Mouse (Mus musculus) MEL (cell line): Measurements from ENCODE around the gene Lamtor1. TPM values are rescaled to one million over a fixed set of nuclear protein-coding genes. Genes with fewer than 3 reads are reported as not detected.

ENCODE experiments used
- DNase-seq: peaks from one replicate; pipeline ENCODE4 v3.0.0; 2011; ENCODE audit warnings: low read depth, low spot score
- H3K27ac ChIP-seq: 2 replicates; pipeline ENCODE4 v1.5.1; 2012; ENCODE audit warnings: low read depth, mild to moderate bottlenecking, control low read depth, low read length, moderate library complexity; ENCODE audit not compliant: control insufficient read depth
- H3K27me3 ChIP-seq, 2 experiments: fragments of 150-350 bp in 1 of 2; sonication (generic) in 1 of 2; 2 replicates each; pipeline ENCODE4 v1.6.1; 2012; ENCODE audit warnings: low read length in 2 of 2, mild to moderate bottlenecking in 2 of 2, improper control_type of control experiment in 1 of 2, moderate library complexity in 1 of 2; ENCODE audit not compliant: insufficient read depth in 2 of 2, control insufficient read depth in 1 of 2
- H3K36me3 ChIP-seq, 2 experiments: 2 replicates each; pipeline ENCODE4 v1.6.1; 2012 to 2014; ENCODE audit warnings: low read length in 2 of 2, improper control_type of control experiment in 1 of 2, inconsistent platforms in 1 of 2, mild to moderate bottlenecking in 1 of 2; ENCODE audit not compliant: insufficient read depth in 2 of 2, control insufficient read depth in 1 of 2
- H3K4me1 ChIP-seq, 2 experiments: fragments of 150-350 bp in 1 of 2; sonication (generic) in 1 of 2; 2 replicates each; pipeline ENCODE4 v1.6.1; 2012; ENCODE audit warnings: low read length in 2 of 2, improper control_type of control experiment in 1 of 2, mild to moderate bottlenecking in 1 of 2; ENCODE audit not compliant: insufficient read depth in 2 of 2, control insufficient read depth in 1 of 2
- H3K4me3 ChIP-seq, 2 experiments: fragments of 150-350 bp in 1 of 2; sonication (generic) in 1 of 2; 2 replicates each; pipeline ENCODE4 v1.5.1; 2012; ENCODE audit warnings: low read depth in 2 of 2, low read length in 2 of 2, mild to moderate bottlenecking in 2 of 2, moderate library complexity in 2 of 2, control low read depth in 1 of 2, improper control_type of control experiment in 1 of 2; ENCODE audit not compliant: control insufficient read depth in 1 of 2, insufficient read depth in 1 of 2
- H3K79me2 ChIP-seq: 2 replicates; pipeline ENCODE4 v1.6.1; 2012; ENCODE audit warnings: mild to moderate bottlenecking, low read length, moderate library complexity; ENCODE audit not compliant: control insufficient read depth, poor library complexity, insufficient read depth
- H3K9ac ChIP-seq: 2 replicates; pipeline ENCODE4 v1.6.1; 2012; ENCODE audit warnings: low read depth, mild to moderate bottlenecking, control low read depth, low read length, moderate library complexity; ENCODE audit not compliant: control insufficient read depth, poor library complexity, severe bottlenecking
- H3K9me3 ChIP-seq: fragments of 150-350 bp; sonication (generic); replicated peaks from 2 replicates; pipeline ENCODE4 v1.6.1; 2012; ENCODE audit warnings: mild to moderate bottlenecking, low read length, improper control_type of control experiment, moderate library complexity; ENCODE audit not compliant: insufficient read depth
- CHD1 ChIP-seq: IDR thresholded peaks from 2 replicates; pipeline ENCODE4 v1.6.1; 2012; ENCODE audit warnings: low read depth, mild to moderate bottlenecking, inconsistent platforms, low read length, improper control_type of control experiment
- CHD2 ChIP-seq: IDR thresholded peaks from 2 replicates; pipeline ENCODE4 v1.6.1; 2011; ENCODE audit warnings: low read length, improper control_type of control experiment
- CTCF ChIP-seq, 3 experiments: IDR thresholded peaks in 2 of 3; conservative IDR thresholded peaks in 1 of 3; 2 replicates each; pipeline ENCODE4 v1.5.1; 2011 to 2012; ENCODE audit warnings: low read length in 3 of 3, low read depth in 2 of 3, mild to moderate bottlenecking in 2 of 3, improper control_type of control experiment in 1 of 3, inconsistent platforms in 1 of 3, mixed read lengths in 1 of 3, moderate library complexity in 1 of 3; ENCODE audit not compliant: control insufficient read depth in 1 of 3, insufficient read depth in 1 of 3, poor library complexity in 1 of 3, severe bottlenecking in 1 of 3
- ELF1 ChIP-seq: IDR thresholded peaks from 2 replicates; pipeline ENCODE4 v1.6.1; 2014; ENCODE audit warnings: low read depth, mild to moderate bottlenecking, inconsistent platforms, low read length, improper control_type of control experiment, moderate library complexity
- ETS1 ChIP-seq: IDR thresholded peaks from 2 replicates; pipeline ENCODE4 v1.6.1; 2012; ENCODE audit warnings: low read depth, mild to moderate bottlenecking, inconsistent platforms, low read length, improper control_type of control experiment, moderate library complexity
- GABPA ChIP-seq: IDR thresholded peaks from 2 replicates; pipeline ENCODE4 v1.6.1; 2012; ENCODE audit warnings: low read depth, mild to moderate bottlenecking, inconsistent platforms, low read length, improper control_type of control experiment, moderate library complexity
- HCFC1 ChIP-seq: IDR thresholded peaks from 2 replicates; pipeline ENCODE4 v1.6.1; 2012; ENCODE audit warnings: low read depth, mild to moderate bottlenecking, inconsistent platforms, low read length, improper control_type of control experiment, moderate library complexity
- MAFK ChIP-seq: IDR thresholded peaks from 2 replicates; pipeline ENCODE4 v1.6.1; 2011; ENCODE audit warnings: low read depth, mild to moderate bottlenecking, low read length, improper control_type of control experiment, borderline replicate concordance
- MAX ChIP-seq: IDR thresholded peaks from 2 replicates; pipeline ENCODE4 v1.6.1; 2011; ENCODE audit warnings: low read length, improper control_type of control experiment
- MAZ ChIP-seq: IDR thresholded peaks from 2 replicates; pipeline ENCODE4 v1.6.1; 2012; ENCODE audit warnings: low read depth, mild to moderate bottlenecking, inconsistent platforms, low read length, improper control_type of control experiment
- MYB ChIP-seq: IDR thresholded peaks from 2 replicates; pipeline ENCODE4 v1.6.1; 2011; ENCODE audit warnings: mild to moderate bottlenecking, low read depth, low read length, improper control_type of control experiment
- MYC ChIP-seq: IDR thresholded peaks from 2 replicates; pipeline ENCODE4 v1.6.1; 2011; ENCODE audit warnings: low read depth, mild to moderate bottlenecking, low read length, improper control_type of control experiment, moderate library complexity
- NRF1 ChIP-seq: IDR thresholded peaks from 2 replicates; pipeline ENCODE4 v1.6.1; 2014; ENCODE audit warnings: low read depth, mild to moderate bottlenecking, inconsistent platforms, low read length, improper control_type of control experiment, moderate library complexity; ENCODE audit not compliant: poor library complexity, insufficient read depth, severe bottlenecking
- POLR2A ChIP-seq, 2 experiments: IDR thresholded peaks; 2 replicates each; pipeline ENCODE4 v1.6.1; 2011 to 2012; ENCODE audit warnings: low read length in 2 of 2, mild to moderate bottlenecking in 2 of 2, control low read depth in 1 of 2, improper control_type of control experiment in 1 of 2, low read depth in 1 of 2, moderate library complexity in 1 of 2; ENCODE audit not compliant: control insufficient read depth in 1 of 2, insufficient read depth in 1 of 2, poor library complexity in 1 of 2
- POLR2AphosphoS5 ChIP-seq: IDR thresholded peaks from 2 replicates; pipeline ENCODE4 v1.6.1; 2012; ENCODE audit warnings: low read depth, borderline replicate concordance, mild to moderate bottlenecking, inconsistent platforms, low read length, moderate library complexity, mixed read lengths
- RAD21 ChIP-seq: IDR thresholded peaks from 2 replicates; pipeline ENCODE4 v1.6.1; 2011; ENCODE audit warnings: mild to moderate bottlenecking, low read depth, low read length, improper control_type of control experiment
- SMC3 ChIP-seq: IDR thresholded peaks from 2 replicates; pipeline ENCODE4 v1.6.1; 2011; ENCODE audit warnings: low read depth, low read length, improper control_type of control experiment
- TCF12 ChIP-seq: IDR thresholded peaks from 2 replicates; pipeline ENCODE4 v1.6.1; 2014; ENCODE audit warnings: low read depth, mild to moderate bottlenecking, inconsistent platforms, low read length, improper control_type of control experiment, moderate library complexity
- UBTF ChIP-seq: IDR thresholded peaks from 2 replicates; pipeline ENCODE4 v1.6.1; 2012; ENCODE audit warnings: low read depth, mild to moderate bottlenecking, inconsistent platforms, low read length, improper control_type of control experiment, moderate library complexity, borderline replicate concordance; ENCODE audit not compliant: insufficient read depth
- USF2 ChIP-seq, 2 experiments: IDR thresholded peaks; 2 replicates each; pipeline ENCODE4 v1.6.1; 2011 to 2012; ENCODE audit warnings: improper control_type of control experiment in 2 of 2, low read length in 2 of 2, borderline replicate concordance in 1 of 2, inconsistent platforms in 1 of 2, low read depth in 1 of 2, mild to moderate bottlenecking in 1 of 2; ENCODE audit not compliant: insufficient read depth in 1 of 2
- ZKSCAN1 ChIP-seq: IDR thresholded peaks from 2 replicates; pipeline ENCODE4 v1.6.1; 2012; ENCODE audit warnings: low read depth, mild to moderate bottlenecking, inconsistent platforms, low read length, improper control_type of control experiment, moderate library complexity
- ZMIZ1 ChIP-seq: IDR thresholded peaks from 2 replicates; pipeline ENCODE4 v1.6.1; 2012; ENCODE audit warnings: low read depth, mild to moderate bottlenecking, inconsistent platforms, low read length, improper control_type of control experiment, moderate library complexity
- ZNF384 ChIP-seq: IDR thresholded peaks from 2 replicates; pipeline ENCODE4 v1.6.1; 2012; ENCODE audit warnings: low read depth, mild to moderate bottlenecking, inconsistent platforms, low read length, improper control_type of control experiment
- polyA plus RNA-seq, 2 experiments: library from polyadenylated mRNA; stranded (reverse) in 1 of 2; unstranded in 1 of 2; fragments of >175 nt in 1 of 2; fragments of >200 nt in 1 of 2; gene quantifications; 2 replicates each; pipeline versions ENCODE4 v1.2.1 to v1.2.4; 2012; ENCODE audit warnings: low replicate concordance in 2 of 2, low read depth in 1 of 2; ENCODE audit not compliant: insufficient read length in 2 of 2, insufficient read depth in 1 of 2, missing spikeins in 1 of 2
- total RNA-seq: library from RNA; depleted of rRNA; stranded (reverse); fragments of 300-350 nt; gene quantifications from 2 replicates; pipeline ENCODE4 v1.2.3, GENCODE M21; 2012

Gene Lamtor1
- total and polyA plus RNA-seq, 3 experiments: 79.5 to 115 TPM; not detected in 1

GRCm38 (mm10) chr7:101860978-101861377 is 44.7 kb upstream of the Lamtor1 start:
- no peaks in the 10 kb centered on the region for H3K79me2 ChIP-seq
- no peak overlapping the region for H3K4me3 ChIP-seq
- TF ChIP-seq TCF12 (no peak), ZKSCAN1 (no peak), CHD1 (no peak), MYC (no peak), MAZ (no peak), ZMIZ1 (no peak), ETS1 (no peak), MAFK (no peak), HCFC1 (no peak), ELF1 (no peak), NRF1 (no peak), GABPA (no peak), UBTF (no peak), POLR2A (IDR thresholded peaks at IDR 0.05; ENCODE audit: control insufficient read depth in 1 of 2, insufficient read depth in 1 of 2, low read depth in 1 of 2, low read length in 2 of 2, poor library complexity in 1 of 2) (no peak), CTCF (IDR thresholded peaks at IDR 0.05 in 2 of 3, conservative IDR thresholded peaks at IDR 0.05 in 1 of 3; ENCODE audit: control insufficient read depth in 1 of 3, insufficient read depth in 1 of 3, low read depth in 2 of 3, low read length in 3 of 3, poor library complexity in 1 of 3, severe bottlenecking in 1 of 3) (no peak), RAD21 (no peak), CHD2 (no peak)
- TF ChIP-seq, all 39 proteins: peak for 0
- Histone ChIP-seq H3K9ac (no peak overlapping the region), H3K27me3 (no peaks in the 10 kb centered on the region), H3K4me1 (peaks cover 0 to 4% of the 10 kb centered on the region in 2 experiments; a peak in 2 of 4 replicates), H3K27ac (no peak overlapping the region), H3K36me3 (no peaks in the 10 kb centered on the region; a peak in 1 of 4 replicates), H3K9me3 (no peaks in the 10 kb centered on the region)
- no peak for DNase-seq

DNA sequence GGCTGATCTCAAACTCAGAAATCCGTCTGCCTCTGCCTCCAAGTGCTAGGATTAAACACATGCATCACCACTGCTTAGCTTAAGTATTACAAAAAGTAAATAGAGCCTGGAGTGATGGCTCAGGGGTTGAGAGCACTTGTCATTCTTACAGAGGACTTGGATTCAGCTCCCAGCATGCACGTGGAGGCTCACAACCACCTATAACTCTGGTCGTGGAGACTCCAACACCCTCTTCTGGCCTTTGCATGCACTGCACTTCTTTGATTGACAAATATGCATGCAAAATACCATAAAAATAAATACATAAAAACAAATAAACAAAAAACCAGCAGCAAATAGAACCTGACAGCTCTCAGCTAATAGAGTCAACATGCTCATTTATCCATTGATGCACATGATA is 43.4 kb upstream of the Lamtor1 start:
- peak; percentile 38 for DNase-seq
- Histone ChIP-seq H3K27ac (no peak overlapping the region), H3K79me2 (no peaks in the 10 kb centered on the region), H3K4me3 (no peak overlapping the region), H3K27me3 (no peaks in the 10 kb centered on the region), H3K9me3 (no peaks in the 10 kb centered on the region), H3K9ac (no peak overlapping the region), H3K36me3 (no peaks in the 10 kb centered on the region; a peak in 1 of 4 replicates), H3K4me1 (peaks cover 0 to 4% of the 10 kb centered on the region in 2 experiments; a peak in 2 of 4 replicates)
- TF ChIP-seq MAX (no peak), CTCF (IDR thresholded peaks at IDR 0.05 in 2 of 3, conservative IDR thresholded peaks at IDR 0.05 in 1 of 3; ENCODE audit: control insufficient read depth in 1 of 3, insufficient read depth in 1 of 3, low read depth in 2 of 3, low read length in 3 of 3, poor library complexity in 1 of 3, severe bottlenecking in 1 of 3) (peak in 1 of 3 experiments; percentile 35; a peak in 2 of 6 replicates), USF2 (IDR thresholded peaks at IDR 0.05; ENCODE audit: borderline replicate concordance in 1 of 2, insufficient read depth in 1 of 2, low read depth in 1 of 2, low read length in 2 of 2) (no peak), ZKSCAN1 (no peak), SMC3 (peak; percentile 34), POLR2AphosphoS5 (no peak), MYB (no peak), ZNF384 (no peak), NRF1 (no peak), RAD21 (no peak; the same call in none of the 2 replicates)
